Mouse (Mus musculus): ENCODE results near the gene Egr2.

DNA sequence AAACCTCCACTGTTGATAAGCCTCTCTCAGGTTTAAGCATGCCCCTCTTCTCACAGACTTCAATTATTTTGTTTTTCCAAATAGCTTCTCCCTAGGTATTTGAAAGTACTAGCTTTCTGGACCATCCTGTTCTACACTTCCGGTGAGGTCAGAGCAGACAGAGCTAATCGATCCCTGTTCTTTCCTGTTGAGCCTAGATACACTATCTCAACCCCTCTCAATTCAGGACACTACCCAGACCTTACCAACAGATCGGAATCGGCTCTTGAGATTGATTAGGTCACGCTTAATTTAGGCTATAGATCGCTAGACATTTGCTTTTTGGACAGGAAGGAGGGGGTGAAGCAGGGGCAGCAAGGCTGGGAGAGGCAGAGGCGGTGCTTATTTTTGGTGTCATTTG is 22.4 kb upstream of the Egr2 start:
- no peak for TF ChIP-seq CTCF (IDR thresholded peaks at IDR 0.05; ENCODE audit: extremely low read depth, insufficient read depth, insufficient read length, insufficient replicate concordance)
- no peak for TF ChIP-seq POLR2A (IDR thresholded peaks at IDR 0.05; ENCODE audit: low read depth, low read length)
